Mouse (Mus musculus): Measurements from ENCODE around the gene Tmem37. TPM values are rescaled to one million over a fixed set of nuclear protein-coding genes. Genes with fewer than 3 reads are reported as not detected.
A peak's percentile ranks its signal among the peaks of the same experiment; 100 is the strongest.

Gene Tmem37
- polyA plus RNA-seq, 1 experiment from 2014 or later, result 94.7 TPM

DNA sequence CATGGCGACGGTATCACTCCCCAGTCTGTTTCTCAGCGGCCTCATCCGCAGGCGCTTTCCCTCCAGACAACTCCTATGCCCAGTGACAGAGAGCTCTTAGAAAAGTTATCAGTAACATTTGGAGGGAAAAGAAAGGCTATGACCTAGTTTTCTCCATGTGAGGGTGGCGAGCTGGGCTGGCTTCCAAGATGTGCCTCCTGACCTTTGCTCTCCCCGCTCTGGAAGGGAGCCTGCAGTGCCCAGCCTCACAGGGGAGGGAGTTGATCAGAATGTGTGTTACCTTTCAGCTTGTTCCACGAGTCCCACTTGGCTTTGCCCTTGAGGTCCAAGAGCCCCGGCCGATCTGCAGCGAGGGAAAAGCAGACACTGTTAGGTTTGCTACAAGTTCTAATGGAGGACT is 42.2 kb upstream of the Tmem37 start:
- Histone ChIP-seq H3K4me3 (ENCODE audit: low read depth, low read length) (no peak overlapping the region), H3K27ac (ENCODE audit: low read length) (peak overlapping the region; percentile 40; the same call in 1 of the 2 replicates), H3K9me3 (replicated peaks; ENCODE audit: control insufficient read depth, low read length) (no peaks in the 10 kb centered on the region), H3K4me2 (ENCODE audit: low read depth, low read length) (peak overlapping the region; percentile 24; the same call in 1 of the 2 replicates), H3K9ac (ENCODE audit: low read depth, low read length) (no peak overlapping the region), H3K36me3 (ENCODE audit: control insufficient read depth, insufficient read depth) (peaks cover 21% of the 10 kb centered on the region), H3K4me1 (ENCODE audit: control insufficient read depth, low read depth, low read length) (peaks cover 11% of the 10 kb centered on the region), H3K27me3 (ENCODE audit: control insufficient read depth, insufficient read depth, low read depth, low read length) (no peaks in the 10 kb centered on the region)
- WGBS (ENCODE audit: insufficient replicate concordance), result 73% methylated on average over 11 of the region's 11 CpGs
- peak; percentile 14; the same call in 1 of the 2 replicates for ATAC-seq (ENCODE audit: low read depth)

- H3K27ac ChIP-seq (ENCODE audit: low read length), result peak overlapping the region; percentile 51; the same call in 1 of the 2 replicates
- WGBS (ENCODE audit: insufficient replicate concordance), result 79% methylated on average over 9 of the region's 9 CpGs
- no peak overlapping the region for H3K4me3 ChIP-seq (ENCODE audit: low read depth, low read length)
- ATAC-seq (ENCODE audit: low read depth), result no peak
- no peak overlapping the region for H3K9ac ChIP-seq (ENCODE audit: low read depth, low read length)
- H3K9me3 ChIP-seq (replicated peaks; ENCODE audit: control insufficient read depth, low read length), result no peaks in the 10 kb centered on the region
- H3K4me1 ChIP-seq (ENCODE audit: control insufficient read depth, low read depth, low read length), result peaks cover 11% of the 10 kb centered on the region
- H3K36me3 ChIP-seq (ENCODE audit: control insufficient read depth, insufficient read depth), result peaks cover 21% of the 10 kb centered on the region
- H3K4me2 ChIP-seq (ENCODE audit: low read depth, low read length), result no peak overlapping the region
- no peaks in the 10 kb centered on the region for H3K27me3 ChIP-seq (ENCODE audit: control insufficient read depth, insufficient read depth, low read depth, low read length)
Observed at GRCm38 (mm10) chr1:120115671-120116081, 41.8 kb upstream of the Tmem37 start.

GRCm38 (mm10) chr1:120112251-120113187 is 38.6 kb upstream of the Tmem37 start:
- peaks cover 3% of the 10 kb centered on the region for H3K4me1 ChIP-seq (ENCODE audit: control insufficient read depth, low read depth, low read length)
- H3K9me3 ChIP-seq (replicated peaks; ENCODE audit: control insufficient read depth, low read length), result no peaks in the 10 kb centered on the region
- H3K4me2 ChIP-seq (ENCODE audit: low read depth, low read length), result no peak overlapping the region
- ATAC-seq (ENCODE audit: low read depth), result no peak
- no peak overlapping the region for H3K9ac ChIP-seq (ENCODE audit: low read depth, low read length)
- no peak overlapping the region for H3K27ac ChIP-seq (ENCODE audit: low read length)
- no peaks in the 10 kb centered on the region for H3K27me3 ChIP-seq (ENCODE audit: control insufficient read depth, insufficient read depth, low read depth, low read length)
- H3K36me3 ChIP-seq (ENCODE audit: control insufficient read depth, insufficient read depth), result peaks cover 21% of the 10 kb centered on the region
- WGBS (ENCODE audit: insufficient replicate concordance), result 42% methylated on average over 12 of the region's 12 CpGs
- no peak overlapping the region for H3K4me3 ChIP-seq (ENCODE audit: low read depth, low read length)

DNA sequence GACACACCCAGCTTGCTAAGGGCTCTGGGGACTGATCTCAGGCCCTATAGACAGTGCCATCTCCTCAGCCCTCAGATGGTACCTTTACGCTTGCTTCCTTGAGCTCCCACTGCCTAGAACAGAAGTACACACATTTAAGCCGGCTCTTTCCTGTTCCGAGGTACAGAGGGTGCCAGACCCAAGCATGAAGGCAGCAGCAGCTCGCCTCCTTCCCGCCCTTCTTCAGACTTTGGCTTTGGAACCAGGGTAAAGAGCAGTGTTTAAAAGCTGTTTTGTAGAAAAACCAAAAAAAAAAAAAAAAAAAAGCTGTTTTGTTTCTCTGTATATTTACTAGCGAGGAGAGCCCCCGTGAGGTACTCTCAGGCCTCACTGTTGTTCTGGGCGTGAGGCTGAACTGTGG is 37.9 kb upstream of the Tmem37 start:
- H3K36me3 ChIP-seq (ENCODE audit: control insufficient read depth, insufficient read depth), result peaks cover 21% of the 10 kb centered on the region

GRCm38 (mm10) chr1:120109741-120110432 is 36.0 kb upstream of the Tmem37 start:
- H3K4me1 ChIP-seq (ENCODE audit: control insufficient read depth, low read depth, low read length), result no peaks in the 10 kb centered on the region; the same call in 1 of the 2 replicates
- peaks cover 9% of the 10 kb centered on the region for H3K36me3 ChIP-seq (ENCODE audit: control insufficient read depth, insufficient read depth)
- no peaks in the 10 kb centered on the region for H3K27me3 ChIP-seq (ENCODE audit: control insufficient read depth, insufficient read depth, low read depth, low read length)
- no peak overlapping the region for H3K4me3 ChIP-seq (ENCODE audit: low read depth, low read length)
- ATAC-seq (ENCODE audit: low read depth), result no peak
- no peak overlapping the region for H3K27ac ChIP-seq (ENCODE audit: low read length)
- H3K4me2 ChIP-seq (ENCODE audit: low read depth, low read length), result no peak overlapping the region
- H3K9ac ChIP-seq (ENCODE audit: low read depth, low read length), result no peak overlapping the region
- H3K9me3 ChIP-seq (replicated peaks; ENCODE audit: control insufficient read depth, low read length), result no peaks in the 10 kb centered on the region
- 74% methylated on average over 19 of the region's 19 CpGs for WGBS (ENCODE audit: insufficient replicate concordance)

More for the DNA sequence above, 37.9 kb upstream of the Tmem37 start:
- Histone ChIP-seq H3K4me1 (ENCODE audit: control insufficient read depth, low read depth, low read length) (peaks cover 3% of the 10 kb centered on the region), H3K4me2 (ENCODE audit: low read depth, low read length) (no peak overlapping the region), H3K9ac (ENCODE audit: low read depth, low read length) (no peak overlapping the region), H3K9me3 (replicated peaks; ENCODE audit: control insufficient read depth, low read length) (no peaks in the 10 kb centered on the region), H3K4me3 (ENCODE audit: low read depth, low read length) (no peak overlapping the region), H3K27ac (ENCODE audit: low read length) (no peak overlapping the region), H3K27me3 (ENCODE audit: control insufficient read depth, insufficient read depth, low read depth, low read length) (no peaks in the 10 kb centered on the region)
- ATAC-seq (ENCODE audit: low read depth), result no peak
- 75% methylated on average over 8 of the region's 8 CpGs for WGBS (ENCODE audit: insufficient replicate concordance)

GRCm38 (mm10) chr1:120105556-120105959 is 31.7 kb upstream of the Tmem37 start:
- Histone ChIP-seq H3K4me3 (ENCODE audit: low read depth, low read length) (no peak overlapping the region), H3K4me1 (ENCODE audit: control insufficient read depth, low read depth, low read length) (no peaks in the 10 kb centered on the region; the same call in 1 of the 2 replicates), H3K36me3 (ENCODE audit: control insufficient read depth, insufficient read depth) (no peaks in the 10 kb centered on the region), H3K4me2 (ENCODE audit: low read depth, low read length) (no peak overlapping the region), H3K27me3 (ENCODE audit: control insufficient read depth, insufficient read depth, low read depth, low read length) (no peaks in the 10 kb centered on the region), H3K27ac (ENCODE audit: low read length) (no peak overlapping the region), H3K9ac (ENCODE audit: low read depth, low read length) (no peak overlapping the region), H3K9me3 (replicated peaks; ENCODE audit: control insufficient read depth, low read length) (no peaks in the 10 kb centered on the region)
- 59% methylated on average over 5 of the region's 5 CpGs for WGBS (ENCODE audit: insufficient replicate concordance)
- no peak for ATAC-seq (ENCODE audit: low read depth)

DNA sequence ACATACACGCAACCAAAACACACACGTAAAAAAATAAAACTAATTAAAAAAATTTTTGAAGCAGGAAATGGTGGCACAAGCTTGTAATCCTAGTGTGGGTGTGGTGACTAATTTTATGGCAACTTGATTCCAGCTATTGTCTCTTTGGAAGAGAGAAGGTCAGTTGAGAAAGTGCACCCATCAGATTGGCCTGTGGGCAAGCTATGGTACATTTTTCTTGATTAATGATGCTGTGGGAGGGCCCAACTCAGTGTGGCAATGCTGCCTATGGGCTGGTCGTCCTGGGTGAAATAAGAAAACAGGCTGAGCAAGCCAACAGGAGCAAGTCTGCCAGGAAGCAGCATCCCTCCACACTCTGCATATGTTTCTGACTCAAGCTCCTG is 27.3 kb upstream of the Tmem37 start:
- Histone ChIP-seq H3K36me3 (ENCODE audit: control insufficient read depth, insufficient read depth) (no peaks in the 10 kb centered on the region), H3K9ac (ENCODE audit: low read depth, low read length) (no peak overlapping the region), H3K9me3 (replicated peaks; ENCODE audit: control insufficient read depth, low read length) (no peaks in the 10 kb centered on the region), H3K4me2 (ENCODE audit: low read depth, low read length) (no peak overlapping the region), H3K27ac (ENCODE audit: low read length) (no peak overlapping the region), H3K4me1 (ENCODE audit: control insufficient read depth, low read depth, low read length) (peaks cover 2% of the 10 kb centered on the region), H3K27me3 (ENCODE audit: control insufficient read depth, insufficient read depth, low read depth, low read length) (no peaks in the 10 kb centered on the region), H3K4me3 (ENCODE audit: low read depth, low read length) (no peak overlapping the region)
- 62% methylated on average over 3 of the region's 3 CpGs for WGBS (ENCODE audit: insufficient replicate concordance)
- no peak for ATAC-seq (ENCODE audit: low read depth)

DNA sequence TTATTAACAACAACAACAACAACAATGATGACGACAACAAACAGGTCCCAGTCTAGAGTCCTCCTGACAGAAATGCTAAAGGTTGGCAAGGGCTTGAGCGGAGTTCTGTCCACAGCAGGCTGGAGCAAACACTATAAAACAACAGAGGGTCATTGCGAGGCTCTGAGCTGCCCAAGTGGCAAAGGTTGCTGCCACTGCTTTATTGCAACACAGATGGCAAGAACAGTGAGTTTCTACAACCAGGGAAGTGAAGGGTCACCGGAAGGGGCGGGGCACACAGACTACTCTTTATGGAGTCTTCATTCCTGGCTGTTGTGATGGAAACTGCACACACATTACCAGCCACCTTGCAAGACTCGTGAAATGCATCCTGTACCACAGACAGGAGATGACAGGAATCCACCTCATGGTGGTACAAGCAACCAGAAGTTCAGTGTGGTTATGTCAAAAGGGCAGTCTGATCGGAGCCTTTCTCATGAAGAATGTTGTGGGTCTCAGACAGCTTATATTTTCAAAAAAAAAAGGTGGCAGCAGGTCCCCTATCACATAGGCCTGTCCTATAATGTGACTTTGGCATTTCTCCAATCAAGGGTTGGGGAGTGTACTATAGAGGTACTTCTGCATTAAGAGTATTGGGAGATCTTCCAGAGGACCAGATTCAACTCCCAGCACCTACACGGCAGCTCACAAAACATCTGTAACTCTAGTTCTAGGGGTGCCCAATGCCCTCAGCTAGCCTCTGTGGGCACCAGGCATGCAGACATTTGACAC is 26.8 kb upstream of the Tmem37 start:
- Histone ChIP-seq H3K9me3 (replicated peaks; ENCODE audit: control insufficient read depth, low read length) (no peaks in the 10 kb centered on the region), H3K4me3 (ENCODE audit: low read depth, low read length) (no peak overlapping the region), H3K4me2 (ENCODE audit: low read depth, low read length) (no peak overlapping the region), H3K9ac (ENCODE audit: low read depth, low read length) (no peak overlapping the region), H3K4me1 (ENCODE audit: control insufficient read depth, low read depth, low read length) (peaks cover 2% of the 10 kb centered on the region), H3K27me3 (ENCODE audit: control insufficient read depth, insufficient read depth, low read depth, low read length) (no peaks in the 10 kb centered on the region), H3K27ac (ENCODE audit: low read length) (no peak overlapping the region), H3K36me3 (ENCODE audit: control insufficient read depth, insufficient read depth) (no peaks in the 10 kb centered on the region)
- ATAC-seq (ENCODE audit: low read depth), result peak; percentile 62
- WGBS (ENCODE audit: insufficient replicate concordance), result 58% methylated on average over 8 of the region's 8 CpGs
